Mouse (Mus musculus) limb, embryonic 13.5 days (tissue): ENCODE data around the gene Pdp2. TPM values are rescaled to one million over a fixed set of nuclear protein-coding genes. Genes with fewer than 3 reads are reported as not detected.

Experiments
- ATAC-seq: fragments of 200-750 bp; cut with Nextera tagmentation; 2 replicates; pipeline ENCODE4 v1.8.0; 2017; ENCODE audit warnings: low read depth, moderate number of reproducible peaks, moderate TSS enrichment; ENCODE audit not compliant: low FRiP score
- H3K27ac ChIP-seq: fragments of 300-500 bp; sonication (generic); 2 replicates; pipeline ENCODE4 v1.5.1; 2015; ENCODE audit warnings: inconsistent platforms, mild to moderate bottlenecking, moderate library complexity
- H3K27me3 ChIP-seq: fragments of 300-500 bp; sonication (generic); 2 replicates; pipeline ENCODE4 v1.6.1; 2015; ENCODE audit warnings: mild to moderate bottlenecking, inconsistent platforms
- H3K36me3 ChIP-seq: fragments of 300-500 bp; sonication (generic); 2 replicates; pipeline ENCODE4 v1.6.1; 2015; ENCODE audit warnings: inconsistent platforms, mild to moderate bottlenecking, moderate library complexity
- H3K4me1 ChIP-seq: fragments of 300-500 bp; sonication (generic); 2 replicates; pipeline ENCODE4 v1.6.1; 2015; ENCODE audit warnings: inconsistent platforms
- H3K4me2 ChIP-seq: fragments of 300-500 bp; sonication (generic); replicated peaks from 2 replicates; pipeline ENCODE4 v1.6.1; 2015; ENCODE audit warnings: inconsistent platforms, mild to moderate bottlenecking, moderate library complexity
- H3K4me3 ChIP-seq: fragments of 300-500 bp; sonication (generic); 2 replicates; pipeline ENCODE4 v1.5.1; 2015; ENCODE audit warnings: moderate library complexity, mild to moderate bottlenecking, inconsistent platforms
- H3K9ac ChIP-seq: fragments of 300-500 bp; sonication (generic); 2 replicates; pipeline ENCODE4 v1.6.1; 2015; ENCODE audit warnings: mild to moderate bottlenecking, inconsistent platforms
- H3K9me3 ChIP-seq: fragments of 300-500 bp; sonication (generic); 2 replicates; pipeline ENCODE4 v1.6.1; 2016; ENCODE audit warnings: inconsistent platforms
- WGBS: fragments of 180-500 bp; shearing (Covaris S2); methylation state at CpG from one replicate; pipeline ENCODE4 v1.1.7; 2015; 5-methylcytosine and 5-hydroxymethylcytosine counted together
- polyA plus RNA-seq: library from polyadenylated mRNA; unstranded; fragments of >200 nt; fragmentation: Nextera tagmentation; extraction: Ambion mirVana; gene quantifications from 2 replicates; pipeline ENCODE4 v1.2.1, GENCODE M21; 2015

Gene Pdp2
- polyA plus RNA-seq, 1 experiment from 2014 or later: 13.8 TPM

GRCm38 (mm10) chr8:104628402-104628801 is 37.2 kb downstream of the Pdp2 start:
- H3K4me1 ChIP-seq: peaks cover 30% of the 10 kb centered on the region
- no peaks in the 10 kb centered on the region for H3K36me3 ChIP-seq
- no peak overlapping the region for H3K9ac ChIP-seq
- no peak for ATAC-seq
- no peak overlapping the region for H3K4me3 ChIP-seq
- H3K27ac ChIP-seq: no peak overlapping the region
- no peaks in the 10 kb centered on the region for H3K9me3 ChIP-seq
- peaks cover 20% of the 10 kb centered on the region for H3K27me3 ChIP-seq
- H3K4me2 ChIP-seq: no peak overlapping the region
- 94% methylated on average over 21 of the region's 21 CpGs for WGBS

GRCm38 (mm10) chr8:104629306-104630110 is 38.3 kb downstream of the Pdp2 start:
- no peaks in the 10 kb centered on the region for H3K9me3 ChIP-seq
- no peak for ATAC-seq
- no peak overlapping the region for H3K27ac ChIP-seq
- H3K4me3 ChIP-seq: peak overlapping the region; percentile 48
- no peak overlapping the region for H3K9ac ChIP-seq
- peaks cover 31% of the 10 kb centered on the region for H3K4me1 ChIP-seq
- H3K36me3 ChIP-seq: no peaks in the 10 kb centered on the region
- H3K27me3 ChIP-seq: peaks cover 20% of the 10 kb centered on the region
- peak overlapping the region; percentile 77 for H3K4me2 ChIP-seq
- WGBS: 76% methylated on average over 22 of the region's 22 CpGs

DNA sequence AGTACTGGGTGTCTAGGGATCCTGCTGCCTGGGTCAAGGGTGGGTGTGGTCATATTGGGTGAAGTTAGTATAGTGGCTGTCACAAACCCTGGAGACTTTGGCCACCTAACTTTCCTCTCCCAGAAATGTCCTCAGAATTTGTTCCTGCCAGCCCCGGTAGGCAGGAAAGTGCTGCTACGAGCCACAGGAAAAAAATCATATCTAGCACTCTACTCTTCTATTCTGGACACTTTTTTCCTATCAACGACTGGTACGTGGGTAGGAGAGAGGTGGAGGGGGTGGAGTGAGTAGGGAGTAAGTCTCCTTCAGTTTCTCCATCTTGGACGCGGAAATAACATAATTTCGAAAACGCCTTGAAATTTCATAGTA is 38.8 kb downstream of the Pdp2 start:
- H3K36me3 ChIP-seq: peaks cover 3% of the 10 kb centered on the region
- H3K4me1 ChIP-seq: peaks cover 31% of the 10 kb centered on the region
- peak overlapping the region; percentile 48 for H3K4me3 ChIP-seq
- 35% methylated on average over 8 of the region's 8 CpGs for whole genome bisulfite sequencing
- H3K4me2 ChIP-seq: peak overlapping the region; percentile 77
- no peak for ATAC-seq
- no peaks in the 10 kb centered on the region for H3K9me3 ChIP-seq
- H3K27ac ChIP-seq: no peak overlapping the region
- peaks cover 20% of the 10 kb centered on the region for H3K27me3 ChIP-seq
- peak overlapping the region; percentile 68 for H3K9ac ChIP-seq

DNA sequence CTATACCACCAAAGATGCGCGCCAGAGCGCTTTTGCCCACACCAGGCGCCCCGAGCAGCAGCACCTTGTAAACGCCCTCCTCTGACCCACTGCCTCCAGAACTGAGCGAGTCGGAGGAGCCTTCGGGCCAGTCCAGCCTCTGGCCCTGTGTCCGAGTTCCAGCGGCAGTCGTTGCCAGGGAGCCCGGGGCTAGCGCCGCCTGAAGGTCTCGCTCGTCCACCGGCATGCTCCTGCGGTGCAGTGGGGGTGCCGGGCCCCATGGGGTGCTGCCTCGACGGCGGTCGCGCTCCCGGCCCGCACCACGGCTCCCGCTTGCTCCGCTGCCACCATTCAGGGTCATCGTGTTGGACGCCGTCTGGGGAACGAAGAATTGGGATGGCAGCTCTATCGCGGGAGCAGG is 39.3 kb downstream of the Pdp2 start:
- WGBS: under 1% methylated on average over 36 of the region's 36 CpGs
- 0 out of 2 replicates have a peak, but pooled peaks have one; percentile 2 for ATAC-seq
- Histone ChIP-seq H3K27ac (no peak overlapping the region; the same call in 1 of the 2 replicates), H3K9ac (peak overlapping the region; percentile 68), H3K4me3 (peak overlapping the region; percentile 48), H3K4me1 (peaks cover 31% of the 10 kb centered on the region), H3K36me3 (peaks cover 8% of the 10 kb centered on the region), H3K27me3 (peaks cover 20% of the 10 kb centered on the region), H3K4me2 (peak overlapping the region; percentile 77), H3K9me3 (no peaks in the 10 kb centered on the region)

- Histone ChIP-seq H3K4me2 (peak within 1 kb of the TSS; percentile 77), H3K9ac (peak within 1 kb of the TSS; percentile 68), H3K27me3 (peaks cover 20% of the 10 kb centered on the region), H3K4me1 (peaks cover 31% of the 10 kb centered on the region), H3K9me3 (no peaks in the 10 kb centered on the region), H3K36me3 (peaks cover 13% of the 10 kb centered on the region), H3K27ac (peak within 1 kb of the TSS; percentile 64), H3K4me3 (peak within 1 kb of the TSS; percentile 48)
- WGBS: 1% methylated on average over 21 of the region's 28 CpGs
- peak; percentile 77 for ATAC-seq
Measured at GRCm38 (mm10) chr8:104630981-104631663, 39.9 kb downstream of the Pdp2 start, which contains the start of gene Rrad. TSS of gene Rrad (minus strand) at chr8:104631327.

DNA sequence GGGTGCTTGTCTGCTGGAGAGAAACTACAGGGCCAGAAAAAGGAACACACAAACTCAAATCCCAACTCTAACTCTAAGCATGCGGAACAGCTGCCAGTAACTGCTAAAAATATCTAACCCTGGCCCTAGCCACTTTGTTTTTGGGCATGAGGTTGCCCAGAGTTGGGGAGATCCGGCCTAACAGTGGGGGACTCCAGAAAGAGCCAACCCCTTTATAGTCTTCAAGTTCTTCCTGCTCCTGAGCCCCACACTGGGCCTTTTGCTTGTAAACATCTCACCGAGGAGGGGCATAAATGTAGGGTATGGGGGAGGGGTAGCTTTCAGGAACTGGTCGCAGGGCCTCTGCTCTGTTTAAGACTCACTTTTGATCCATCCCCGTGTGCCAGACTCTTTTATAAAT is 40.7 kb downstream of the Pdp2 start:
- peak overlapping the region; percentile 64 for H3K27ac ChIP-seq
- WGBS: 15% methylated on average over 5 of the region's 5 CpGs
- 0 out of 2 replicates have a peak, but pooled peaks have one; percentile 10 for ATAC-seq
- H3K4me2 ChIP-seq: peak overlapping the region; percentile 77
- peaks cover 31% of the 10 kb centered on the region for H3K4me1 ChIP-seq
- no peaks in the 10 kb centered on the region for H3K9me3 ChIP-seq
- H3K9ac ChIP-seq: peak overlapping the region; percentile 68; the same call in 1 of the 2 replicates
- H3K4me3 ChIP-seq: peak overlapping the region; percentile 48
- H3K36me3 ChIP-seq: peaks cover 17% of the 10 kb centered on the region
- peaks cover 20% of the 10 kb centered on the region for H3K27me3 ChIP-seq

- 52% methylated on average over 6 of the region's 6 CpGs for WGBS
- H3K4me1 ChIP-seq: peaks cover 31% of the 10 kb centered on the region
- no peak overlapping the region; the same call in 1 of the 2 replicates for H3K27ac ChIP-seq
- H3K4me3 ChIP-seq: no peak overlapping the region
- H3K9ac ChIP-seq: no peak overlapping the region
- H3K36me3 ChIP-seq: peaks cover 20% of the 10 kb centered on the region
- H3K4me2 ChIP-seq: peak overlapping the region; percentile 77
- no peaks in the 10 kb centered on the region for H3K9me3 ChIP-seq
- peaks cover 20% of the 10 kb centered on the region for H3K27me3 ChIP-seq
- no peak for ATAC-seq
Measured at GRCm38 (mm10) chr8:104632486-104632885, 41.2 kb downstream of the Pdp2 start.

DNA sequence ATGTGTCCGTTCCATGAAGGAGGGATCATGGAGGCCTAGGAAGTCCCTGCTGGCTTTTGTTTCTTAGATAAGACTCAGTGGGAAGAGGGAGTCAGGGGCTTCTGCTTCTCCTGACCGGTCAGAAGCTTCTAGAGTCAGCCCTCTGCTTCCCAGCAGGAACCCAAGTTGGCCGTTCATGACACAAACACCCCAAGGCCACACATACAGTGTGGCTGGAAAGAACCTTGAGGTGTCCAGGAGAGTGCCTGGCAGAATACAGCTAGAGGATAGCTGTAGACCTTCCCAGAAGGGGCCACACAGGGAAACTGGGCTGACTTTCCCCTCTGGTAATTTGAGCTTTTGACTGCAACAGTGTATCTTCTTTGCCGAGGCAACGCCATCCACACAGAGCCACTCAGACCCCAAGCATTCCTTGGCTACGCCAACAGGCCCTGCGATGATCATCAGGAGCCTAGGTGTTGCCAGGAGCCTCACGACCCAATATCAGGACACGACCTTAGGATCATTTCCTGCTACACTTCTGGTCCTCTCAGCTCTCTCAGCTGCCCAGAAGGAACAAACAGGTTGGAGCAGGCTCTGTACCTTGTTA is 42.0 kb downstream of the Pdp2 start:
- Histone ChIP-seq H3K27me3 (peaks cover 20% of the 10 kb centered on the region), H3K4me3 (no peak overlapping the region), H3K9me3 (no peaks in the 10 kb centered on the region), H3K36me3 (peaks cover 20% of the 10 kb centered on the region), H3K27ac (no peak overlapping the region), H3K4me1 (peaks cover 31% of the 10 kb centered on the region), H3K4me2 (no peak overlapping the region), H3K9ac (no peak overlapping the region)
- WGBS: 44% methylated on average over 9 of the region's 9 CpGs
- no peak for ATAC-seq

- H3K4me1 ChIP-seq: peaks cover 31% of the 10 kb centered on the region
- no peaks in the 10 kb centered on the region for H3K9me3 ChIP-seq
- no peak overlapping the region for H3K27ac ChIP-seq
- peaks cover 8% of the 10 kb centered on the region; the same call in 1 of the 2 replicates for H3K27me3 ChIP-seq
- no peak overlapping the region for H3K4me3 ChIP-seq
- H3K36me3 ChIP-seq: peaks cover 35% of the 10 kb centered on the region
- WGBS: 88% methylated on average over 3 of the region's 3 CpGs
- no peak overlapping the region for H3K9ac ChIP-seq
- ATAC-seq: no peak
- no peak overlapping the region for H3K4me2 ChIP-seq
Measured at GRCm38 (mm10) chr8:104635004-104635710, 43.9 kb downstream of the Pdp2 start.

GRCm38 (mm10) chr8:104638010-104638409 is 46.8 kb downstream of the Pdp2 start:
- Histone ChIP-seq H3K4me1 (peaks cover 22% of the 10 kb centered on the region), H3K36me3 (peaks cover 35% of the 10 kb centered on the region), H3K9me3 (no peaks in the 10 kb centered on the region), H3K27me3 (no peaks in the 10 kb centered on the region), H3K9ac (no peak overlapping the region), H3K4me3 (no peak overlapping the region), H3K27ac (no peak overlapping the region), H3K4me2 (no peak overlapping the region)
- WGBS: 92% methylated on average over 6 of the region's 6 CpGs
- ATAC-seq: no peak

DNA sequence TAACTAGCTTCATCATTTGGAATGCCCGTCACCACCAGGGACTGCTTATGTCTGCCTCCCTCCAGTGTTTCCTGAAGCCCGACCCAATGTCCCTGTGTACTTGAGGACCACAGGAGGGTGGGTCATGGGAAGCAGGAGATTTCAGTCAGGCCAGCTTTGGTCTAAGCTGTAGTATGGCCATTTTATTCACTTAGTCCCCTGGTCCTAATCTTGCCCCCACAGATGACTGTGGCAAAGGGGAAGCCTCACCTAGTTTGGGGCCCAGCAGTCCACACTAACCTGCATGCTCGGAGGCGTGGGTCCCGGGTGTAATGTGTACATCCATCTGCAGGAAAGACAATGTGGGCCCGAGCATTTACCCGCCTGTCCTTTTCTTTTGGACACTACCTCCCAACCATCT is 49.0 kb downstream of the Pdp2 start:
- no peak for ATAC-seq
- H3K4me2 ChIP-seq: peak overlapping the region; percentile 94
- 91% methylated on average over 7 of the region's 7 CpGs for WGBS
- no peaks in the 10 kb centered on the region for H3K27me3 ChIP-seq
- peak overlapping the region; percentile 86 for H3K9ac ChIP-seq
- peaks cover 31% of the 10 kb centered on the region for H3K36me3 ChIP-seq
- no peak overlapping the region for H3K27ac ChIP-seq
- H3K4me1 ChIP-seq: peaks cover 17% of the 10 kb centered on the region
- no peaks in the 10 kb centered on the region for H3K9me3 ChIP-seq
- peak overlapping the region; percentile 83 for H3K4me3 ChIP-seq
